Mouse (Mus musculus) splenic B cell, adult 2 months (primary cell): ENCODE measurements around the gene Rpl13a.
"Not testable (repeated sequence)": the region's sequence is repeated elsewhere in the genome, so short reads cannot be mapped to it uniquely, and the experiment has no call there.

Experiments
- DNase-seq: peaks from one replicate; pipeline ENCODE4 v3.0.0-alpha.2; 2011; ENCODE audit warnings: low read depth, low spot score
- H3K27me3 ChIP-seq: 2 replicates; pipeline ENCODE4 v1.6.1; 2012; ENCODE audit warnings: mild to moderate bottlenecking, low read length, moderate library complexity, mixed read lengths; ENCODE audit not compliant: control insufficient read depth, poor library complexity, insufficient read depth, severe bottlenecking
- H3K36me3 ChIP-seq: 2 replicates; pipeline ENCODE4 v1.6.1; 2012; ENCODE audit warnings: mild to moderate bottlenecking, low read length, moderate library complexity, mixed read lengths; ENCODE audit not compliant: control insufficient read depth, poor library complexity, insufficient read depth, severe bottlenecking

The Rpl13a gene

DNA sequence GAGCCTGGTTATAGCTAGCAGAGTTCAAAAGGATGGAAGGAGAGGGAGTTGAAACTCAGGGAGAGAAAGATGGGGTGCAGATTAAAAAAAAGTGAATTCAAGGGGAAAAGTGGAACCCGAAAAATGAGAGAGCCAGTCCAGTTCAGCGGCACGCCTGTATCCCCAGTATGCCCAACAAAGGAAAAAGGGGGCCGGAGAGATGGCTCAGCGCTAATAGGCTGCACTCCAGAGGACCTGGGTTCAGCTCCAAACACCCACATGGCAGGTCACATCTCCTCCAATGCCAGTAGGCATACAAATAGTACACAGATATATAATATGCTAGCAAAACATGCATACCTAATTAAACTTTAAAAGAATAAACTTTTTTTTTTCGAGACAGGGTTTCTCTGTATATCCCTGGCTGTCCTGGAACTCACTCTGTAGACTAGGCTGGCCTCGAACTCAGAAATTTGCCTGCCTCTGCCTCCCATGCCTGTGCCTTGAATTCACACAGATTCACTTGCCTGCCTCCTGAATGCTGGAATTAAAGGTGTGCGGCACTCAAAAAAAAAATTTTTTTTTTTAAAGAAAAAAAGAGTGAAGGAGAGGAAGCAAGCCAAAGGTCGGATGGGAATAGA, 34.5 kb upstream of the Rpl13a start:
- Histone ChIP-seq H3K27me3 (no peaks in the 10 kb centered on the region), H3K36me3 (no peaks in the 10 kb centered on the region; the same call in 1 of the 2 replicates)
- no peak for DNase-seq

GRCm38 (mm10) chr7:45162551-45162950, 34.0 kb upstream of the Rpl13a start:
- Histone ChIP-seq H3K36me3 (no peaks in the 10 kb centered on the region; the same call in 1 of the 2 replicates), H3K27me3 (no peaks in the 10 kb centered on the region)
- no peak for DNase-seq

- H3K36me3 ChIP-seq = no peaks in the 10 kb centered on the region; the same call in 1 of the 2 replicates
- DNase-seq = peak; percentile 90
- no peaks in the 10 kb centered on the region for H3K27me3 ChIP-seq
Observed at GRCm38 (mm10) chr7:45161612-45162473, 33.3 kb upstream of the Rpl13a start.

DNA sequence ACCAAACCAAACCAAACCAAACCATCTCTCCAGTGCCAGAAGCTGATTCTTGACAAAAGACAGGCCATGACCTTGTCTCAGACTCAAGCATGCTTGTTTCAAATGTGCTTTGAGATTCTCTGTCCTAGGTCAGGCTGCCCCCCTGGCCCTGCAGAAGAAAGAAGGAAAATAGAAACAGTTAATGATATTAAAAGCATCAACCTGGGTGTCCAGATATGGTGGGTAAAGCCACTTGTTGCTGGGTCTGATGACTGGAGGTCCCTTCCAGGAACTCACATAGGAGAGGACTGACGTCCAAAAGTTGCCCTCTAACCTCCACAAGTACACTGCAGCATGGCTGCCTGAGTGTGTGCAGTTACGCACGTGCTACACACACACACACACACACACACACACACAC, 32.3 kb upstream of the Rpl13a start:
- Histone ChIP-seq H3K36me3 (no peaks in the 10 kb centered on the region; the same call in 1 of the 2 replicates), H3K27me3 (no peaks in the 10 kb centered on the region)
- DNase-seq = no peak

- Histone ChIP-seq H3K27me3 (no peaks in the 10 kb centered on the region), H3K36me3 (no peaks in the 10 kb centered on the region; the same call in 1 of the 2 replicates)
- DNase-seq = no peak
Observed at GRCm38 (mm10) chr7:45160316-45160800, 31.8 kb upstream of the Rpl13a start.

DNA sequence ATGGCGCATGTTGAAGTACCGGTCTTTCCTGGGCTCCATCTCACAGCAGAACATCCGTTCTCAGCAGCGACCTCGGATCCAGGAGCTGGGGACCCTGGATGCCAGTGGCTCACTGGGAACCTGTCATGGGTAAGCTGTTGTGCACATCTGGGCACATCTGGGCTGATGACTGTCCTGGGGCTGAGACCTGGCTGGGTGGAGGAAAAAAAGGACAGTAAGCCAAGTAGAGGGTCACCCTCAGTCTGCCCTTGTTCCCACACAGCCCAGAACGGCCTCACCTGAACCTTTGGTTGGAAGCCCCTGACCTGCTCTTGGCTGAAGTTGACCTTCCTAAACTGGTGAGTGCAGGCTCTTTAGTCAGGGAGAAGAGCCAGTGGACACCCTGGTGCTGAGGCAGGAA, 30.4 kb upstream of the Rpl13a start:
- no peaks in the 10 kb centered on the region for H3K27me3 ChIP-seq
- H3K36me3 ChIP-seq = no peaks in the 10 kb centered on the region; the same call in 1 of the 2 replicates
- no peak for DNase-seq

- H3K27me3 ChIP-seq = no peaks in the 10 kb centered on the region
- H3K36me3 ChIP-seq = no peaks in the 10 kb centered on the region; the same call in 1 of the 2 replicates
- no peak for DNase-seq
Observed at GRCm38 (mm10) chr7:45157459-45157858, 28.9 kb upstream of the Rpl13a start.

GRCm38 (mm10) chr7:45156206-45156605, 27.6 kb upstream of the Rpl13a start:
- no peaks in the 10 kb centered on the region; the same call in 1 of the 2 replicates for H3K36me3 ChIP-seq
- no peak for DNase-seq
- H3K27me3 ChIP-seq = no peaks in the 10 kb centered on the region

- Histone ChIP-seq H3K27me3 (no peaks in the 10 kb centered on the region), H3K36me3 (no peaks in the 10 kb centered on the region; the same call in 1 of the 2 replicates)
- no peak for DNase-seq
Observed at GRCm38 (mm10) chr7:45155590-45155989, 27.0 kb upstream of the Rpl13a start.

DNA sequence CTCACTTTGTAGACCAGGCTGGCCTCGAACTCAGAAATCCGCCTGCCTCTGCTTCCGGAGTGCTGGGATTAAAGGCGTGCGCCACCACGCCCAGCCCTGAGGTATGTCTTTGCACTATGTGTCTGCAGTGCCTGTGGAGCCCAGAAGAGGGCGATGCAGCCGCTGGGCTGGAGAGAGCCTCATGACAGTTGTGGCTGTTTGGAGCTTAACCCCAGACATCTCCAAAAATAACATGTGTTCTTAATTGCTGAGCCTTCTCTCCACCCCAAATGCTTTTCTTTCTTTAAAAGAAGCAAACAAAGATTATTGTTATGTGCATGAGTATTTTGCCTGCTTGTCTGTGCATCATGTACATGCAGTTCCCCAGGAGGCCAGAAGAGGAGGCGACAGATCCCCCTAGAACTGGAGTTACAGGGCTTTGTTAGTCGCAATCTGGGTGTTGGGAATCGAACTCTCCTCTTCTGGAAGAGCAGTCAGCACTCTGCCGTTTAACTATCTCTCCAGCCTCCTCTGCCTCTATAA, 26.5 kb upstream of the Rpl13a start:
- DNase-seq = peak; percentile 64
- H3K36me3 ChIP-seq = no peaks in the 10 kb centered on the region; the same call in 1 of the 2 replicates
- H3K27me3 ChIP-seq = no peaks in the 10 kb centered on the region

- peak; percentile 98 for DNase-seq
- Histone ChIP-seq H3K36me3 (no peaks in the 10 kb centered on the region; the same call in 1 of the 2 replicates), H3K27me3 (no peaks in the 10 kb centered on the region)
Observed at GRCm38 (mm10) chr7:45154096-45154992, 25.8 kb upstream of the Rpl13a start, which contains the start of the genes Pih1d1 and Aldh16a1. TSS of gene Pih1d1 (plus strand) at chr7:45154303. TSS of gene Aldh16a1 (minus strand) at chr7:45154584.

GRCm38 (mm10) chr7:45153586-45153985, 25.0 kb upstream of the Rpl13a start:
- H3K27me3 ChIP-seq = no peaks in the 10 kb centered on the region
- no peaks in the 10 kb centered on the region; the same call in 1 of the 2 replicates for H3K36me3 ChIP-seq
- no peak for DNase-seq

DNA sequence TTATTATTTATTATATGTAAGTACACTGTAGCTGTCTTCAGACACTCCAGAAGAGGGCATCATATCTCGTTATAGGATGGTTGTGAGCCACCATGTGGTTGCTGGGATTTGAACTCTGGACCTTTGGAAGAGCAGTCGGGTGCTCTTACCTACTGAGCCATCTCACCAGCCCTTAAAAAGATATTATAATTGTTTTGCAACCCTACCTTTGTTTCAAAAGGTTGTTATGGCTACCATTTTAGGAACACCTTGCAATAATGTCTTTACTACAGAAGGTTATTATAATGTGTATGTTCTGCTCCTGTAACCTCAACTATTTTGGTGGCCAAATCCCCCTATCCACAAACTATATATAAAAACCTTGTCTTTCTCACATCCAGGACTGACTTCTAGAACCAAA, 24.5 kb upstream of the Rpl13a start:
- H3K27me3 ChIP-seq, DNase-seq, H3K36me3 ChIP-seq: not testable (repeated sequence)

DNA sequence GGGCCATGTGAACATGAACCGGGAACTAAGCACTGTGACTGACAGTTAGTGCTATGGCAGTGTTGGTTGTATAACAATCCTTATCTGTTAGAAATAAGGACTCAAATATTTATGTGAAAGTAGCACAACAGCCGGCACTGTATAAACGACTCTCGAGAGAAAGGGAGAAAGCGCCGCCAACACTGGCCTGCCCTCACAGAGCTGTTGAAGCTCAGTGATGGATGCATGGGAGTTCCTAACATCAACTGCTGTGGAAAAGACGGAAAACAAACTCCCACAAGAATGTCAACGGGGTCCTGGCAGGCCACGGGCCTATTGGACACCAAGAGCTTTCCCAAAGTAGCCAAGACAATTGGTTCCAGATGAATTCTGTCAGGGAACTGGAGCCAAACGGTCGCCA, 22.7 kb upstream of the Rpl13a start:
- H3K27me3 ChIP-seq = no peaks in the 10 kb centered on the region
- H3K36me3 ChIP-seq = peaks cover 1% of the 10 kb centered on the region
- DNase-seq = no peak
